Mouse (Mus musculus) heart, postnatal 25 days (tissue): Measurements from ENCODE around the gene Plxna4. TPM values are rescaled to one million over a fixed set of nuclear protein-coding genes. Genes with fewer than 3 reads are reported as not detected.
A peak's percentile ranks its signal among the peaks of the same experiment; 100 is the strongest.

Experiments
- DNase-seq: peaks from one replicate; pipeline ENCODE4 v3.0.0; 2022; ENCODE audit warnings: low spot score
- intact Hi-C: fragments of 180-260 bp; cut with DNase I; formaldehyde crosslinking; loops from one replicate; pipeline ENCODE4 v1.15.1; 2025
- total RNA-seq, 2 experiments: library from RNA; stranded (reverse); gene quantifications; 2 replicates each; pipeline ENCODE4 v1.2.3; 2021

Plxna4 gene
- total RNA-seq, 2 experiments from 2014 or later: 12.7 to 14.1 TPM

GRCm38 (mm10) chr6:32369092-32369491, 218.9 kb downstream of the Plxna4 start:
- intact Hi-C loops: no loop called here

GRCm38 (mm10) chr6:32368408-32368807, 219.6 kb downstream of the Plxna4 start:
- no peak for DNase-seq
- intact Hi-C loops: no loop called here

More at GRCm38 (mm10) chr6:32369092-32369491, 218.9 kb downstream of the Plxna4 start:
- DNase-seq: no peak

- intact Hi-C loops: no loop called here
- no peak for DNase-seq
These were observed 223.1 kb downstream of the Plxna4 start for GRCm38 (mm10) chr6:32364933-32365332.

GRCm38 (mm10) chr6:32363489-32364068, 224.4 kb downstream of the Plxna4 start:
- intact Hi-C loops: no loop called here
- no peak for DNase-seq

GRCm38 (mm10) chr6:32362421-32362820, 225.6 kb downstream of the Plxna4 start:
- no peak for DNase-seq
- intact Hi-C loops: no loop called here

- DNase-seq: no peak
These were observed 228.3 kb downstream of the Plxna4 start for GRCm38 (mm10) chr6:32359675-32360074.

GRCm38 (mm10) chr6:32357497-32357896, 230.5 kb downstream of the Plxna4 start:
- intact Hi-C loops: no loop called here
- DNase-seq: no peak

More at GRCm38 (mm10) chr6:32359675-32360074, 228.3 kb downstream of the Plxna4 start:
- intact Hi-C loops: no loop called here

- DNase-seq: no peak
- intact Hi-C loops: no loop called here
These were observed 232.4 kb downstream of the Plxna4 start for GRCm38 (mm10) chr6:32355559-32355958.

- no peak for DNase-seq
- intact Hi-C loops: no loop called here
These were observed 239.0 kb downstream of the Plxna4 start for GRCm38 (mm10) chr6:32348996-32349395.

- intact Hi-C loops: no loop called here
These were observed 239.9 kb downstream of the Plxna4 start for GRCm38 (mm10) chr6:32348126-32348525.

GRCm38 (mm10) chr6:32346015-32346414, 242.0 kb downstream of the Plxna4 start:
- no peak for DNase-seq
- intact Hi-C loops: no loop called here

More at GRCm38 (mm10) chr6:32348126-32348525, 239.9 kb downstream of the Plxna4 start:
- no peak for DNase-seq

- intact Hi-C loops: no loop called here
- no peak for DNase-seq
These were observed 245.3 kb downstream of the Plxna4 start for GRCm38 (mm10) chr6:32342727-32343126.

GRCm38 (mm10) chr6:32342272-32342671, 245.7 kb downstream of the Plxna4 start:
- DNase-seq: no peak
- intact Hi-C loops: no loop called here

GRCm38 (mm10) chr6:32338416-32338943, 249.5 kb downstream of the Plxna4 start:
- intact Hi-C loops: no loop called here

GRCm38 (mm10) chr6:32331281-32331680, 256.7 kb downstream of the Plxna4 start:
- DNase-seq: no peak
- intact Hi-C loops: loop anchor here (5.0 kb wide), 1 partner anchor 66 kb away; no protein-coding TSS in a partner anchor

More at GRCm38 (mm10) chr6:32338416-32338943, 249.5 kb downstream of the Plxna4 start:
- DNase-seq: no peak

- no peak for DNase-seq
- intact Hi-C loops: loop anchor here (5.0 kb wide), 1 partner anchor 67 kb away; no protein-coding TSS in a partner anchor
These were observed 257.8 kb downstream of the Plxna4 start for GRCm38 (mm10) chr6:32330034-32330795.

GRCm38 (mm10) chr6:32328028-32328427, 260.0 kb downstream of the Plxna4 start:
- DNase-seq: peak; percentile 39
- intact Hi-C loops: loop anchor here (1.0 to 2.0 kb wide), 2 partner anchors 151 to 263 kb away; no protein-coding TSS in a partner anchor

GRCm38 (mm10) chr6:32327173-32327572, 260.8 kb downstream of the Plxna4 start:
- intact Hi-C loops: no loop called here

GRCm38 (mm10) chr6:32326406-32326805, 261.6 kb downstream of the Plxna4 start:
- intact Hi-C loops: no loop called here
- no peak for DNase-seq

More at GRCm38 (mm10) chr6:32327173-32327572, 260.8 kb downstream of the Plxna4 start:
- DNase-seq: no peak

GRCm38 (mm10) chr6:32325851-32326250, 262.1 kb downstream of the Plxna4 start:
- intact Hi-C loops: no loop called here
- DNase-seq: no peak

GRCm38 (mm10) chr6:32321187-32321586, 266.8 kb downstream of the Plxna4 start:
- intact Hi-C loops: loop anchor here (2.0 kb wide), 1 partner anchor 382 kb away; no protein-coding TSS in a partner anchor
- no peak for DNase-seq
